Mouse (Mus musculus) pancreas, adult 10 weeks (tissue): Measurements from ENCODE around the gene Plekhg6. TPM values are rescaled to one million over a fixed set of nuclear protein-coding genes. Genes with fewer than 3 reads are reported as not detected.

Source experiments
- polyA plus RNA-seq: library from polyadenylated mRNA; stranded (reverse); fragments of 350-450 nt; fragmentation: Illumina TruSeq; extraction: RNeasy Lipid Tissue Mini Kit (QIAGEN cat#74804); gene quantifications from one replicate; pipeline ENCODE4 v1.2.3, GENCODE M21; 2015; ENCODE audit warnings: low read depth, low replicate concordance; ENCODE audit not compliant: insufficient read depth

Plekhg6 gene
- not detected for polyA plus RNA-seq

GRCm38 (mm10) chr6:125380372-125381360 is at the start of gene Plekhg6:
TSS of gene Plekhg6 (minus strand) at chr6:125380793.

DNA sequence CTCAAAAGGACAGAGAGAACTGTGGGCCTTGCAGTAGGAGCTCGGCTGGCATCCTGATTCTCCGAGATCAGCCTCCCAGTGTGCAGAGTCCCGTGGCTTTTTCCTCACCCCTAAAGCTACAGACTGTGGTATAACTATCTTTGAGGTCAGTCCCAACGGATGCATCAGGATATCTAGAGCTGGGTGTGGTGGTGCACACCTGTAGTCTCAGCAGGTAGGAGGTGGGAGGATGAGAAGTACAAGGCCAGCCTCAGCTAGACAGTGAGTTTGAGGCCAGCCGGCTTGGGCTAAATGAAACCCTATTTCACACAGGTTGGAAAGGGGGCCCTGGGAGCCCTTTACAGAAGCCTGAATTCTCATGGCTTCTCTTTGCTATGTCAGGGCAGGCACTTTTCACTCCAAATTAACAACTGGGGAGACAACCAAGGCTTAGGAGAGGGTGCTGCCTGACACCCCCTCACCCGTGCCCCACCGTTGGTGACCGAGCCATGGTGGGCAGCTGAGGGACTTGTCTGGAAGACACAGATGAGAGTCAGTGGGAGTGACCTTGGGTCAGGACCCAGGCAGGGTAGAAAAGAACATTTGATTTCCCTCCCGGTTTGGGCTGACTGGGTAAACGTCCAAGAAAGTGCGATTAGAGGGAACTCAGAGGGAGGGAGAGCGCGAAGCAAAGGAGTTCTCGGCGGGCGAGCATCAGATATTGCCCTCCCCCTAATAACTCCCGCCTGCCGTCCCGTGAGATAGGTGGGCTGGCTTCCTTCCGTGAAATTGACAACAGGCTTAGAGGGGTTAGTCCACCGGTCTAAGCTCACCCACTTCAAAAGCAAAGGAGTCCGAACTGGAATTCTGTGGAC is 31.6 kb downstream of the Plekhg6 start, which contains the start of gene Tnfrsf1a:
TSS of gene Tnfrsf1a (plus strand) at position 642 of the 854 bp plus-strand sequence.

GRCm38 (mm10) chr6:125320323-125320722 is 60.3 kb downstream of the Plekhg6 start, which contains the start of gene Scnn1a:
TSS of gene Scnn1a (plus strand) at chr6:125320659.

GRCm38 (mm10) chr6:125313546-125314230 is 66.9 kb downstream of the Plekhg6 start, which contains the start of gene Ltbr:
TSS of gene Ltbr (minus strand) at chr6:125313885.

Other genes starting within 250 kb of the Plekhg6 start
- 5.7 TPM for gene Nop2, start 248.9 kb downstream of the Plekhg6 start, polyA plus RNA-seq
- 7.2 TPM for gene Iffo1, start 235.6 kb downstream of the Plekhg6 start, polyA plus RNA-seq
- 116 TPM for gene Gapdh, start 214.3 kb downstream of the Plekhg6 start, polyA plus RNA-seq
- gene Ncapd2, start 189.1 kb downstream of the Plekhg6 start, polyA plus RNA-seq = 11.3 TPM
- 27.0 TPM for gene Mrpl51, start 189.0 kb downstream of the Plekhg6 start, polyA plus RNA-seq
- 4.9 TPM for gene Vamp1, start 165.2 kb downstream of the Plekhg6 start, polyA plus RNA-seq
- gene Tapbpl, start 148.9 kb downstream of the Plekhg6 start, polyA plus RNA-seq = 4.7 TPM
- not detected for gene Cd27, start 143.8 kb downstream of the Plekhg6 start, polyA plus RNA-seq
- gene Tuba3a, start 94.8 kb downstream of the Plekhg6 start, polyA plus RNA-seq = not detected
- 16.2 TPM for gene Ltbr, start 66.9 kb downstream of the Plekhg6 start, polyA plus RNA-seq
- gene Scnn1a, start 60.1 kb downstream of the Plekhg6 start, polyA plus RNA-seq = 1.4 TPM
- gene Tnfrsf1a, start 31.4 kb downstream of the Plekhg6 start, polyA plus RNA-seq = 32.5 TPM
- 45.9 TPM for gene Cd9, start 114.0 kb upstream of the Plekhg6 start, polyA plus RNA-seq
- gene Vwf, start 166.0 kb upstream of the Plekhg6 start, polyA plus RNA-seq = 31.4 TPM